Mouse (Mus musculus) forebrain, embryonic 13.5 days (tissue): ENCODE measurements around the gene Lrriq1. TPM values are rescaled to one million over a fixed set of nuclear protein-coding genes. Genes with fewer than 3 reads are reported as not detected.

Experiments
- ATAC-seq: fragments of 200-750 bp; cut with Nextera tagmentation; 2 replicates; pipeline ENCODE4 v1.8.0; 2017
- H3K27ac ChIP-seq: fragments of 300-500 bp; sonication (generic); 2 replicates; pipeline ENCODE4 v1.5.1; 2015; ENCODE audit warnings: inconsistent platforms, mild to moderate bottlenecking, moderate library complexity
- H3K27me3 ChIP-seq: fragments of 300-500 bp; sonication (generic); 2 replicates; pipeline ENCODE4 v1.6.1; 2015; ENCODE audit warnings: mild to moderate bottlenecking, inconsistent platforms
- H3K36me3 ChIP-seq: fragments of 300-500 bp; sonication (generic); 2 replicates; pipeline ENCODE4 v1.6.1; 2015; ENCODE audit warnings: mild to moderate bottlenecking, inconsistent platforms; ENCODE audit not compliant: poor library complexity, severe bottlenecking
- H3K4me1 ChIP-seq: fragments of 300-500 bp; sonication (generic); 2 replicates; pipeline ENCODE4 v1.6.1; 2015; ENCODE audit warnings: inconsistent platforms
- H3K4me2 ChIP-seq: fragments of 300-500 bp; sonication (generic); 2 replicates; pipeline ENCODE4 v1.6.1; 2015; ENCODE audit warnings: inconsistent platforms, mild to moderate bottlenecking, moderate library complexity
- H3K4me3 ChIP-seq: fragments of 300-500 bp; sonication (generic); 2 replicates; pipeline ENCODE4 v1.5.1; 2015; ENCODE audit warnings: mild to moderate bottlenecking, inconsistent platforms
- H3K9ac ChIP-seq: fragments of 300-500 bp; sonication (generic); 2 replicates; pipeline ENCODE4 v1.6.1; 2015; ENCODE audit warnings: mild to moderate bottlenecking, inconsistent platforms
- H3K9me3 ChIP-seq: fragments of 300-500 bp; sonication (generic); replicated peaks from 2 replicates; pipeline ENCODE4 v1.6.1; 2016; ENCODE audit warnings: inconsistent platforms
- WGBS: fragments of 180-500 bp; shearing (Covaris S2); methylation state at CpG from one replicate; pipeline ENCODE4 v1.1.7; 2015; 5-methylcytosine and 5-hydroxymethylcytosine counted together
- polyA plus RNA-seq: library from polyadenylated mRNA; unstranded; fragments of >200 nt; fragmentation: Nextera tagmentation; extraction: Ambion mirVana; gene quantifications from 2 replicates; pipeline ENCODE4 v1.2.1, GENCODE M21; 2015

Lrriq1 gene
- polyA plus RNA-seq, 1 experiment from 2014 or later: 3.0 TPM

DNA sequence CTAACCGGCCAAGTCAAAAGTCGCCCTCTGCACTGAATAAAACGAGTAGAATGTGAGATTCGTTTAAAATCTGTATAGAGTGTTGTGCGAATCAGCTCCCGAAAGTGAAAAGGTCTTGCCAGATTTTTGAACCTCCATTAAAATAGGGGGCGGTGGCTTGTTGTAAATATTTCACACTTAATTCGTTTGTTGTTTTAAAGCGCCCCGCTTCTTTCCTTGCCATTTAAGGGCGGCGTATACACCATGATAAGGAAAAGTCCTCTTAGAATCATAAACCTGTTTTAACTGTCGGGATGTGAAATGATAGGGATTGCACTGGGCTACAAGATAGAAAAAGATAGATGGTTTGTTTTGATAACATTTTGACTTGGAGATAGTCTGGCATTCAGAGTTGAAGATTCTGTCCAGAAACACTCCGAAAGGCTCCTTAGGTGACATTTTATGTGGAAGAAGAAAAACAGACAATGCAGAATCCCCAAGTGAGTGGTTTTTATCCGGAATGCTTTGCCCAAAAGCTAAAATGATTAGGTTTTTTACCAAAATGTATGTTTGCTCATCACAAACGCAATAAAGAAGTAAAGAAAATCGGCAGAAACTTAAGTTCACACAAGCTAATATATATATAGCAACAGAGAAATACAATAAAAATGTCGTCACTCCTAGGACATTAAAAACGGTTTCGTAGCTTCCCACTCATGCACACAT, 208.7 kb downstream of the Lrriq1 start:
- Histone ChIP-seq H3K9ac (no peak overlapping the region), H3K4me1 (peaks cover 18% of the 10 kb centered on the region), H3K9me3 (no peaks in the 10 kb centered on the region), H3K4me3 (no peak overlapping the region), H3K36me3 (no peaks in the 10 kb centered on the region), H3K27ac (no peak overlapping the region), H3K27me3 (peaks cover 68% of the 10 kb centered on the region), H3K4me2 (no peak overlapping the region)
- WGBS: under 1% methylated on average over 20 of the region's 20 CpGs
- ATAC-seq: no peak

DNA sequence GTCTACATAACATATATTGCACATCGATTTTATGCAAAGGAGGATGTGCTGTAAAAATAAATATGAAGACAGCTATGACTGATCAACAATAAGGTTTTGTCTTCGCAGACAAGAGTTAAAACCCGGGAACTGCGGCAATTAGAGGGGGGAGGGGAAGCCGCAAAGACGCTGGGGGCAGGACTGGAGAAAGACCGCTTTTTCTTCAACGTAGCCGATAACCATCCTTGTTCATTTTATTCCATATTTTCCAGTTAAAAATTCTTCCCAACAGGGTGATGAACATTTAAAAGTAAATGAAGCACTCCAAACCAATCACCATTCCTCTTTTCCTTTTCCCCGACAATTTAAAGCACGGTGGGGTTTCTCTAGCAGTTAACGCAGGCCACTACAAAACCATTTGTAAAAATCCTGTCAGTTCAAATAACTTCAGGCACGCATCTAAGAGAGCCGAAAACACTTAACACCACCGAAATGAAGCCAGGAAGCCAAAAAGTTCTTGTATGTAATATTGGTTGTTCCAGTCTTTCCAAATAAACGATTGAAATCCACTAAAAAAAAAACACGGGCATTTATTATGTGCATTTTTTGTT, 209.4 kb downstream of the Lrriq1 start:
- Histone ChIP-seq H3K36me3 (no peaks in the 10 kb centered on the region), H3K9me3 (no peaks in the 10 kb centered on the region), H3K9ac (no peak overlapping the region), H3K4me2 (no peak overlapping the region), H3K4me3 (no peak overlapping the region), H3K27me3 (peaks cover 62% of the 10 kb centered on the region), H3K27ac (no peak overlapping the region), H3K4me1 (peaks cover 18% of the 10 kb centered on the region)
- ATAC-seq: no peak
- WGBS: under 1% methylated on average over 17 of the region's 17 CpGs

GRCm38 (mm10) chr10:103002556-103002955, 233.6 kb downstream of the Lrriq1 start:
- no peak overlapping the region for H3K4me2 ChIP-seq
- no peak overlapping the region for H3K9ac ChIP-seq
- no peaks in the 10 kb centered on the region for H3K36me3 ChIP-seq
- no peaks in the 10 kb centered on the region for H3K27me3 ChIP-seq
- H3K27ac ChIP-seq: no peak overlapping the region
- no peak for ATAC-seq
- H3K4me1 ChIP-seq: no peaks in the 10 kb centered on the region
- H3K4me3 ChIP-seq: no peak overlapping the region
- H3K9me3 ChIP-seq: no peaks in the 10 kb centered on the region
- 86% methylated on average over 2 of the region's 2 CpGs for WGBS

GRCm38 (mm10) chr10:103000902-103001301, 235.2 kb downstream of the Lrriq1 start:
- Histone ChIP-seq H3K4me3 (no peak overlapping the region), H3K27ac (no peak overlapping the region), H3K9me3 (no peaks in the 10 kb centered on the region), H3K27me3 (no peaks in the 10 kb centered on the region), H3K4me1 (no peaks in the 10 kb centered on the region), H3K4me2 (no peak overlapping the region), H3K9ac (no peak overlapping the region), H3K36me3 (no peaks in the 10 kb centered on the region)
- 68% methylated on average over 8 of the region's 8 CpGs for WGBS
- ATAC-seq: no peak

GRCm38 (mm10) chr10:102999584-102999983, 236.5 kb downstream of the Lrriq1 start:
- Histone ChIP-seq H3K4me1 (no peaks in the 10 kb centered on the region), H3K4me3 (no peak overlapping the region), H3K4me2 (no peak overlapping the region), H3K36me3 (no peaks in the 10 kb centered on the region), H3K9ac (no peak overlapping the region), H3K9me3 (no peaks in the 10 kb centered on the region), H3K27me3 (no peaks in the 10 kb centered on the region), H3K27ac (no peak overlapping the region)
- no peak for ATAC-seq

Other genes starting within 250 kb of the Lrriq1 start
- 0.90 and 6.8 TPM in 2 replicates for gene Alx1, start 206.1 kb downstream of the Lrriq1 start, polyA plus RNA-seq
- 37.6 and 47.4 TPM in 2 replicates for gene Slc6a15, start 131.5 kb upstream of the Lrriq1 start, polyA plus RNA-seq